Mouse (Mus musculus): ENCODE data around the gene Ism2. TPM values are rescaled to one million over a fixed set of nuclear protein-coding genes. Genes with fewer than 3 reads are reported as not detected.
A peak's percentile ranks its signal among the peaks of the same experiment; 100 is the strongest.
"Not testable (repeated sequence)": the region's sequence is repeated elsewhere in the genome, so short reads cannot be mapped to it uniquely, and the experiment has no call there.

Gene Ism2
- polyA plus RNA-seq, 1 experiment = 0.56 TPM

GRCm38 (mm10) chr12:87279350-87279749, 20.2 kb downstream of the Ism2 start:
- H3K4me3 ChIP-seq (replicated peaks; ENCODE audit: extremely low read depth, low read depth, low read length) = no peak overlapping the region
- 53% methylated on average over 3 of the region's 3 CpGs for WGBS
- no peaks in the 10 kb centered on the region for H3K4me1 ChIP-seq (ENCODE audit: control insufficient read depth, insufficient read depth, low read length)
- DNase-seq = no peak
- TF ChIP-seq POLR2A (IDR thresholded peaks at IDR 0.05; ENCODE audit: borderline replicate concordance, extremely low read depth, low read depth, low read length) = no peak
- TF ChIP-seq CTCF (IDR thresholded peaks at IDR 0.05; ENCODE audit: insufficient read depth, low read length) = no peak

GRCm38 (mm10) chr12:87278118-87278730, 21.3 kb downstream of the Ism2 start:
- Histone ChIP-seq H3K4me3 (replicated peaks; ENCODE audit: extremely low read depth, low read depth, low read length) (no peak overlapping the region), H3K4me1 (ENCODE audit: control insufficient read depth, insufficient read depth, low read length) (no peaks in the 10 kb centered on the region)
- 11% methylated on average over 6 of the region's 6 CpGs for WGBS
- TF ChIP-seq CTCF (IDR thresholded peaks at IDR 0.05; ENCODE audit: insufficient read depth, low read length) (no peak), POLR2A (IDR thresholded peaks at IDR 0.05; ENCODE audit: borderline replicate concordance, extremely low read depth, low read depth, low read length) (no peak)
- DNase-seq = no peak

GRCm38 (mm10) chr12:87277251-87277650, 22.3 kb downstream of the Ism2 start:
- WGBS = 84% methylated on average over 4 of the region's 4 CpGs
- not testable (repeated sequence) for DNase-seq; H3K4me3 ChIP-seq (replicated peaks; ENCODE audit: extremely low read depth, low read depth, low read length); H3K4me1 ChIP-seq (ENCODE audit: control insufficient read depth, insufficient read depth, low read length)

- DNase-seq = no peak
- Histone ChIP-seq H3K4me1 (ENCODE audit: control insufficient read depth, insufficient read depth, low read length) (no peaks in the 10 kb centered on the region), H3K4me3 (replicated peaks; ENCODE audit: extremely low read depth, low read depth, low read length) (no peak overlapping the region)
- TF ChIP-seq CTCF (IDR thresholded peaks at IDR 0.05; ENCODE audit: insufficient read depth, low read length) (no peak), POLR2A (IDR thresholded peaks at IDR 0.05; ENCODE audit: borderline replicate concordance, extremely low read depth, low read depth, low read length) (no peak)
- 84% methylated on average over 9 of the region's 9 CpGs for WGBS
These were observed 24.4 kb downstream of the Ism2 start for GRCm38 (mm10) chr12:87274853-87275831.

- DNase-seq = no peak
- no peak for TF ChIP-seq POLR2A (IDR thresholded peaks at IDR 0.05; ENCODE audit: borderline replicate concordance, extremely low read depth, low read depth, low read length)
- no peak for TF ChIP-seq CTCF (IDR thresholded peaks at IDR 0.05; ENCODE audit: insufficient read depth, low read length)
- WGBS = 19% methylated on average over 4 of the region's 4 CpGs
- H3K4me1 ChIP-seq (ENCODE audit: control insufficient read depth, insufficient read depth, low read length) = peaks cover 10% of the 10 kb centered on the region; the same call in 1 of the 2 replicates
- H3K4me3 ChIP-seq (replicated peaks; ENCODE audit: extremely low read depth, low read depth, low read length) = no peak overlapping the region
These were observed 31.8 kb downstream of the Ism2 start for GRCm38 (mm10) chr12:87267682-87268081.

GRCm38 (mm10) chr12:87266827-87267603, 32.5 kb downstream of the Ism2 start:
- Histone ChIP-seq H3K4me1 (ENCODE audit: control insufficient read depth, insufficient read depth, low read length) (peaks cover 10% of the 10 kb centered on the region; the same call in 1 of the 2 replicates), H3K4me3 (replicated peaks; ENCODE audit: extremely low read depth, low read depth, low read length) (peak overlapping the region; percentile 75)
- TF ChIP-seq CTCF (IDR thresholded peaks at IDR 0.05; ENCODE audit: insufficient read depth, low read length) (no peak), POLR2A (IDR thresholded peaks at IDR 0.05; ENCODE audit: borderline replicate concordance, extremely low read depth, low read depth, low read length) (no peak)
- no peak for DNase-seq
- WGBS = under 1% methylated on average over 31 of the region's 31 CpGs

- peak; percentile 88 for DNase-seq
- Histone ChIP-seq H3K4me3 (replicated peaks; ENCODE audit: extremely low read depth, low read depth, low read length) (peak within 1 kb of the TSS; percentile 97), H3K4me1 (ENCODE audit: control insufficient read depth, insufficient read depth, low read length) (peaks cover 10% of the 10 kb centered on the region; the same call in 1 of the 2 replicates)
- TF ChIP-seq POLR2A (IDR thresholded peaks at IDR 0.05; ENCODE audit: borderline replicate concordance, extremely low read depth, low read depth, low read length) (peak; percentile 93), CTCF (IDR thresholded peaks at IDR 0.05; ENCODE audit: insufficient read depth, low read length) (no peak)
- under 1% methylated on average over 31 of the region's 31 CpGs for WGBS
These were observed 33.2 kb downstream of the Ism2 start, which contains the start of the genes Vipas39 and Ahsa1 for GRCm38 (mm10) chr12:87266108-87266826. Gene Vipas39 (minus strand): TSS chr12:87266256. Gene Ahsa1 (plus strand): TSS chr12:87266479.

- peaks cover 10% of the 10 kb centered on the region; the same call in 1 of the 2 replicates for H3K4me1 ChIP-seq (ENCODE audit: control insufficient read depth, insufficient read depth, low read length)
- H3K4me3 ChIP-seq (replicated peaks; ENCODE audit: extremely low read depth, low read depth, low read length) = peak overlapping the region; percentile 97
- DNase-seq = no peak
- WGBS = 15% methylated on average over 11 of the region's 11 CpGs
- TF ChIP-seq CTCF (IDR thresholded peaks at IDR 0.05; ENCODE audit: insufficient read depth, low read length) = no peak
- TF ChIP-seq POLR2A (IDR thresholded peaks at IDR 0.05; ENCODE audit: borderline replicate concordance, extremely low read depth, low read depth, low read length) = no peak
These were observed 34.1 kb downstream of the Ism2 start for GRCm38 (mm10) chr12:87265444-87265843.

All from lung, adult 2 months (tissue).